In the genomic region with DNA sequence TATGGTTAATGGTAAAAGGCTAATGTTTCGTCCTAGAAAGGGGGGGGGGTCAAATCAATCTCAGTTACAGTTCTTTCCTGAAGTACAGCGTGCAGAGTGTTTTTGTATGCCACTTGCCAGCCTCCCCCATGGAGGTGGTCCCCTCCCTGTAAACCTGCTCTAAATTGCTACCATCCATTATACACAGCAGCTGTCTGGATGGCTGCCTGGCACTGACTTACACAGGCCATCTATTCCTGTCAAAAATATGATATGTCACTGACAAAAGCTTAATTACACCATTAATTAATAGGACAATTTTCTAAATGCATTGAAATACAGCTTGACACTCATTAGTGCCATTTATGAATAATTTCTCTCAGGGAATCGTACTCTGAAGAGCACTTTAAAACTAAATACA, we compare ENCODE assay signal across 19 mouse cellular contexts.
DNase-seq lines count a peak whose midpoint lies in the region; ATAC-seq lines count a peak whose summit lies in the region.
"Had no signal": no experiment of that assay in that cellular context is flagged by ENCODE, and none has a peak within 500 bp of the region (broad histone marks: within the 10 kb centered on the region; RNA-seq: fewer than 3 reads in every experiment).

No protein-coding gene starts in this region.

- no peak overlapping the region for H3K4me3 ChIP-seq in midbrain, embryonic 11.5 days (ENCODE audit: low read depth, low read length)
- H3K4me3 ChIP-seq in midbrain, embryonic 14.5 days (replicated peaks; ENCODE audit: low read depth, low read length), result no peak overlapping the region
- no peak overlapping the region for H3K4me3 ChIP-seq in forebrain, embryonic 16.5 days (replicated peaks; ENCODE audit: low read length)
- H3K4me3 ChIP-seq in hindbrain, embryonic 15.5 days, result no peak overlapping the region
- H3K4me3 ChIP-seq in neural tube, embryonic 13.5 days, result no peak overlapping the region
- H3K4me3 ChIP-seq: limb, embryonic 10.5 days; stomach, embryonic 15.5 days had no signal

- no peaks in the 10 kb centered on the region for H3K9me3 ChIP-seq in midbrain, embryonic 11.5 days (ENCODE audit: control insufficient read depth, low read length)
- no peaks in the 10 kb centered on the region for H3K9me3 ChIP-seq in midbrain, embryonic 14.5 days (ENCODE audit: control insufficient read depth, low read length)
- no peaks in the 10 kb centered on the region for H3K9me3 ChIP-seq in forebrain, embryonic 16.5 days (ENCODE audit: control insufficient read depth, low read length)
- no peaks in the 10 kb centered on the region for H3K9me3 ChIP-seq in hindbrain, embryonic 15.5 days
- no peaks in the 10 kb centered on the region for H3K9me3 ChIP-seq in neural tube, embryonic 13.5 days
- H3K9me3 ChIP-seq: limb, embryonic 10.5 days; stomach, embryonic 15.5 days had no signal

- 83% methylated on average over 3 of the region's 3 CpGs for WGBS in midbrain, embryonic 11.5 days
- 77% methylated on average over 3 of the region's 3 CpGs for WGBS in midbrain, embryonic 14.5 days
- 41% methylated on average over 3 of the region's 3 CpGs for WGBS in forebrain, embryonic 16.5 days
- WGBS in hindbrain, embryonic 15.5 days, result 37% methylated on average over 3 of the region's 3 CpGs
- WGBS in neural tube, embryonic 13.5 days, result 38% methylated on average over 3 of the region's 3 CpGs

- no peak overlapping the region for H3K9ac ChIP-seq in midbrain, embryonic 11.5 days (ENCODE audit: low read length)
- H3K9ac ChIP-seq in midbrain, embryonic 14.5 days (replicated peaks; ENCODE audit: low read length), result no peak overlapping the region
- H3K9ac ChIP-seq in forebrain, embryonic 16.5 days (replicated peaks; ENCODE audit: low read depth, low read length), result no peak overlapping the region
- no peak overlapping the region for H3K9ac ChIP-seq in hindbrain, embryonic 15.5 days
- H3K9ac ChIP-seq in neural tube, embryonic 13.5 days, result no peak overlapping the region
- H3K9ac ChIP-seq: liver, postnatal 0 days; stomach, embryonic 15.5 days had no signal

- H3K4me2 ChIP-seq in midbrain, embryonic 11.5 days, result no peak overlapping the region
- H3K4me2 ChIP-seq in midbrain, embryonic 14.5 days (ENCODE audit: low read length), result no peak overlapping the region
- H3K4me2 ChIP-seq in forebrain, embryonic 16.5 days (ENCODE audit: low read length), result no peak overlapping the region
- no peak overlapping the region for H3K4me2 ChIP-seq in hindbrain, embryonic 15.5 days
- no peak overlapping the region for H3K4me2 ChIP-seq in neural tube, embryonic 13.5 days
- H3K4me2 ChIP-seq: stomach, embryonic 15.5 days had no signal

- H3K4me1 ChIP-seq in midbrain, embryonic 11.5 days (ENCODE audit: control insufficient read depth, insufficient read depth, low read length), result no peaks in the 10 kb centered on the region
- no peaks in the 10 kb centered on the region for H3K4me1 ChIP-seq in midbrain, embryonic 14.5 days (ENCODE audit: control insufficient read depth, insufficient read depth, low read length)
- peaks cover 2% of the 10 kb centered on the region; the same call in 1 of the 2 replicates for H3K4me1 ChIP-seq in forebrain, embryonic 16.5 days (replicated peaks; ENCODE audit: control insufficient read depth, insufficient read depth, low read length)
- no peaks in the 10 kb centered on the region for H3K4me1 ChIP-seq in hindbrain, embryonic 15.5 days (replicated peaks)
- H3K4me1 ChIP-seq in neural tube, embryonic 13.5 days (replicated peaks), result no peaks in the 10 kb centered on the region
- H3K4me1 ChIP-seq: limb, embryonic 10.5 days; stomach, embryonic 15.5 days had no signal

- ATAC-seq in midbrain, embryonic 11.5 days (ENCODE audit: low FRiP score), result 0 out of 2 replicates have a peak, but pooled peaks have one; percentile 24
- ATAC-seq in midbrain, embryonic 14.5 days (ENCODE audit: low FRiP score, low TSS enrichment), result no peak
- ATAC-seq in forebrain, embryonic 16.5 days, result peak; percentile 88
- ATAC-seq in hindbrain, embryonic 15.5 days (ENCODE audit: low FRiP score, low read depth), result peak; percentile 89
- ATAC-seq in neural tube, embryonic 13.5 days (ENCODE audit: low read depth), result peak; percentile 81; the same call in 1 of the 2 replicates
- ATAC-seq: liver, postnatal 0 days had no signal

- no peaks in the 10 kb centered on the region for H3K36me3 ChIP-seq in midbrain, embryonic 11.5 days (ENCODE audit: control insufficient read depth, insufficient read depth, low read length)
- H3K36me3 ChIP-seq in midbrain, embryonic 14.5 days (ENCODE audit: control insufficient read depth, insufficient read depth, low read length), result no peaks in the 10 kb centered on the region
- no peaks in the 10 kb centered on the region for H3K36me3 ChIP-seq in forebrain, embryonic 16.5 days (ENCODE audit: control insufficient read depth, insufficient read depth)
- no peaks in the 10 kb centered on the region for H3K36me3 ChIP-seq in hindbrain, embryonic 15.5 days
- no peaks in the 10 kb centered on the region for H3K36me3 ChIP-seq in neural tube, embryonic 13.5 days
- H3K36me3 ChIP-seq: limb, embryonic 10.5 days; stomach, embryonic 15.5 days had no signal

- intact Hi-C loops in gastrocnemius, postnatal 14 days (cut with DNase I; ENCODE audit: low total_unique reads), result no loop called here

- no peak overlapping the region for H3K27ac ChIP-seq in midbrain, embryonic 11.5 days (ENCODE audit: low read depth, low read length)
- no peak overlapping the region for H3K27ac ChIP-seq in midbrain, embryonic 14.5 days (replicated peaks; ENCODE audit: low read depth, low read length)
- H3K27ac ChIP-seq in forebrain, embryonic 16.5 days (ENCODE audit: low read length), result no peak overlapping the region
- H3K27ac ChIP-seq in hindbrain, embryonic 15.5 days (replicated peaks), result no peak overlapping the region
- no peak overlapping the region for H3K27ac ChIP-seq in neural tube, embryonic 13.5 days (replicated peaks)
- H3K27ac ChIP-seq: kidney, postnatal 0 days; limb, embryonic 10.5 days; stomach, embryonic 15.5 days had no signal

- H3K27me3 ChIP-seq in midbrain, embryonic 11.5 days (ENCODE audit: control insufficient read depth, insufficient read depth, low read length), result no peaks in the 10 kb centered on the region
- no peaks in the 10 kb centered on the region for H3K27me3 ChIP-seq in midbrain, embryonic 14.5 days (ENCODE audit: control insufficient read depth, insufficient read depth, low read length)
- H3K27me3 ChIP-seq in forebrain, embryonic 16.5 days (replicated peaks; ENCODE audit: control insufficient read depth, insufficient read depth, low read length), result no peaks in the 10 kb centered on the region
- no peaks in the 10 kb centered on the region for H3K27me3 ChIP-seq in hindbrain, embryonic 15.5 days
- no peaks in the 10 kb centered on the region for H3K27me3 ChIP-seq in neural tube, embryonic 13.5 days
- H3K27me3 ChIP-seq: stomach, embryonic 15.5 days had no signal

- DNase-seq in midbrain, embryonic 11.5 days (ENCODE audit: low spot score, missing footprints), result no peak
- no peak for DNase-seq in midbrain, embryonic 14.5 days
- no peak for DNase-seq in spleen, adult 18-20 months
- DNase-seq in kidney, adult 18-20 months, result no peak
- DNase-seq in gastrocnemius, postnatal 14 days, result no peak
- DNase-seq: cerebellum, adult 9-10 months; gastrocnemius, postnatal 10 days; kidney, adult 11 months; liver, postnatal 0 days; lung, postnatal 14 days; right cerebral cortex, postnatal 14 days; thymus, adult 18-20 months; thymus, postnatal 4 days had no signal
